Mouse (Mus musculus) stomach, embryonic 16.5 days (tissue): ENCODE data around the gene Lasp1. TPM values are rescaled to one million over a fixed set of nuclear protein-coding genes. Genes with fewer than 3 reads are reported as not detected.
A peak's percentile ranks its signal among the peaks of the same experiment; 100 is the strongest.
"Not testable (repeated sequence)": the region's sequence is repeated elsewhere in the genome, so short reads cannot be mapped to it uniquely, and the experiment has no call there.

ENCODE experiments used
- ATAC-seq: fragments of 200-750 bp; cut with Nextera tagmentation; 2 replicates; pipeline ENCODE4 v1.8.0; 2017; ENCODE audit warnings: moderate number of reproducible peaks, moderate TSS enrichment; ENCODE audit not compliant: insufficient read depth, low FRiP score
- H3K27ac ChIP-seq: fragments of 300-500 bp; sonication (generic); 2 replicates; pipeline ENCODE4 v1.5.1; 2014; ENCODE audit warnings: low read length
- H3K27me3 ChIP-seq: fragments of 300-500 bp; sonication (generic); 2 replicates; pipeline ENCODE4 v1.6.1; 2014; ENCODE audit warnings: low read length, control low read depth, mixed read lengths; ENCODE audit not compliant: control insufficient read depth, insufficient read depth
- H3K36me3 ChIP-seq: fragments of 300-500 bp; sonication (generic); 2 replicates; pipeline ENCODE4 v1.6.1; 2014; ENCODE audit warnings: low read length; ENCODE audit not compliant: control insufficient read depth, insufficient read depth
- H3K4me1 ChIP-seq: fragments of 300-500 bp; sonication (generic); 2 replicates; pipeline ENCODE4 v1.6.1; 2014; ENCODE audit warnings: low read length, control low read depth, mixed read lengths; ENCODE audit not compliant: control insufficient read depth, insufficient read depth
- H3K4me2 ChIP-seq: fragments of 300-500 bp; sonication (generic); 2 replicates; pipeline ENCODE4 v1.6.1; 2014; ENCODE audit warnings: low read depth, low read length, mixed read lengths
- H3K4me3 ChIP-seq: fragments of 300-500 bp; sonication (generic); replicated peaks from 2 replicates; pipeline ENCODE4 v1.5.1; 2014; ENCODE audit warnings: mild to moderate bottlenecking, low read length
- H3K9ac ChIP-seq: fragments of 300-500 bp; sonication (generic); 2 replicates; pipeline ENCODE4 v1.6.1; 2014; ENCODE audit warnings: low read length
- H3K9me3 ChIP-seq: fragments of 300-500 bp; sonication (generic); replicated peaks from 2 replicates; pipeline ENCODE4 v1.6.1; 2016; ENCODE audit warnings: low read length, control low read depth; ENCODE audit not compliant: control insufficient read depth
- WGBS: fragments of 180-500 bp; shearing (Covaris S2); extraction: QIAGEN DNeasy Blood & Tissue Kit; methylation state at CpG from one replicate; pipeline ENCODE4 v1.1.7; 2014; 5-methylcytosine and 5-hydroxymethylcytosine counted together
- polyA plus RNA-seq: library from polyadenylated mRNA; unstranded; fragments of >200 nt; fragmentation: Nextera tagmentation; extraction: Ambion mirVana; gene quantifications from 2 replicates; pipeline ENCODE4 v1.2.1, GENCODE M21; 2015

Gene Lasp1
- polyA plus RNA-seq, 1 experiment from 2014 or later, result 130 TPM

DNA sequence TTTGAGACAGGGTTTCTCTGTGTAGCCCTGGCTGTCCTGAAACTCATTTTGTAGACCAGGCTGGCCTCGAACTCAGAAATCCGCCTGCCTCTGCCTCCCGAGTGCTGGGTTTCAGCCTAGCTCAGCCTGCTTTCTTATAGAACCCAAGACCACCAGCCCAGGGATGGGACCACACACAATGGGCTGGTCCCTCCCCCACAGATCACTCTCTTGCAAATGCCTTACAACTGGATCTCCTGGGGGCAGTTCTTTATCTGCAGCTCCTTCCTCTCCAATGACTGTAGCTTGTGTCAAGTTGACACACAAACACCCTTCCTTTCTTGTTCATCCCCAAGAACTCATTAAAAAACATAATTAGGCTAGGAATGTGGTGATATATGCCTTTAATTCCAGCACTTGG, 10.8 kb upstream of the Lasp1 start:
- 87% methylated on average over 3 of the region's 3 CpGs for WGBS
- no peaks in the 10 kb centered on the region for H3K36me3 ChIP-seq
- H3K4me3 ChIP-seq, result no peak overlapping the region
- no peaks in the 10 kb centered on the region for H3K27me3 ChIP-seq
- ATAC-seq, result no peak
- no peak overlapping the region for H3K4me2 ChIP-seq
- no peak overlapping the region for H3K27ac ChIP-seq
- H3K9ac ChIP-seq, result no peak overlapping the region
- no peaks in the 10 kb centered on the region for H3K4me1 ChIP-seq
- no peaks in the 10 kb centered on the region for H3K9me3 ChIP-seq

DNA sequence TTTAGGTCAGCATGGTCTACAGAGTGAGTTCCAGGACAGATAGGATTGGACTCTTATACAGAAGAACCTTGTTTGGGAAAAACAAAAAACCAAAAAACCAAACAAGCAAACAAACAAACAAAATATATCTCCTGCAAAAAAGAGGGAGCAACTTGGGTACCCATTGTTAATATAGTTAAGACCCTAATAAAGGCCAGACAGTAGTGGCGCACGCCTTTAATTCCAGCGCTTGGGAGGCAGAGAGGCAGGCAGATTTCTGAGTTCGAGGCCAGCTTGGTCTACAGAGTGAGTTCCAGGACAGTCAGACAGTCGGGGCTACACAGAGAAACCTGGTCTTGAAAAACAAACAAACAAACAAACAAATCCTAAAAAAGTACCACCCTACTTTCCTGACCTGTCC, 9.1 kb upstream of the Lasp1 start:
- 83% methylated on average over 5 of the region's 5 CpGs for WGBS
- H3K27me3 ChIP-seq, result no peaks in the 10 kb centered on the region
- H3K4me3 ChIP-seq, result no peak overlapping the region
- H3K4me1 ChIP-seq, result no peaks in the 10 kb centered on the region
- H3K36me3 ChIP-seq, result no peaks in the 10 kb centered on the region
- no peaks in the 10 kb centered on the region for H3K9me3 ChIP-seq
- no peak for ATAC-seq
- H3K4me2 ChIP-seq, result no peak overlapping the region
- H3K9ac ChIP-seq, result no peak overlapping the region
- no peak overlapping the region for H3K27ac ChIP-seq

DNA sequence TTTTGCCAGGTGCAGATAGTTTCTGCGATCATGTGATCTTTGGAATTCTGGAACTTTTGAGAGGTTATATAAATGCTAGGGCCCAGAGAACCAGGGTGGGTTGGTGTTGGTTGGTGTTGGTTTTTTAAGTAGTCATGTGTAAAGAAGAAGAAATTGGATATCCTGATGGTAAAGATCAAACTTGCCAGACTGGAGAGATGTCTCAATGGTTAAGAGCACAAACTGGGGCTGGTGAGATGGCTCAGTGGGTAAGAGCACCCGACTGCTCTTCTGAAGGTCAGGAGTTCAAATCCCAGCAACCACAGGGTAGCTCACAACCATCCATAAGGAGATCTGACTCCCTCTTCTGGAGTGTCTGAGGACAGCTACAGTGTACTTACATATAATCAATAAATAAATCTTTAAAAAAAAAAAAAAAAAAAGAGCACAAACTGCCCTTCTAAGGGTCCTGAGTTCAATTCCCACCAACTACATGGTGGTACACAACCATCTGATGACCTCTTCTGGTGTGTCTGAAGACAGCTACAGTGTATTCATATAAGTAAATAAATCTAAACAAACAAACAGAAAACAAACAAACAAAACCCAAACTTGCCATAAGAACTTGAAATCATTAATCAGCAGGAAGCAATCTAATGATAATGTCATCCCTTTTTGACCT, 7.9 kb upstream of the Lasp1 start:
- H3K36me3 ChIP-seq, H3K9ac ChIP-seq, H3K4me3 ChIP-seq, H3K27me3 ChIP-seq, H3K9me3 ChIP-seq, H3K4me1 ChIP-seq, H3K4me2 ChIP-seq, H3K27ac ChIP-seq, ATAC-seq: not testable (repeated sequence)
- WGBS, result 72% methylated on average over 2 of the region's 2 CpGs

DNA sequence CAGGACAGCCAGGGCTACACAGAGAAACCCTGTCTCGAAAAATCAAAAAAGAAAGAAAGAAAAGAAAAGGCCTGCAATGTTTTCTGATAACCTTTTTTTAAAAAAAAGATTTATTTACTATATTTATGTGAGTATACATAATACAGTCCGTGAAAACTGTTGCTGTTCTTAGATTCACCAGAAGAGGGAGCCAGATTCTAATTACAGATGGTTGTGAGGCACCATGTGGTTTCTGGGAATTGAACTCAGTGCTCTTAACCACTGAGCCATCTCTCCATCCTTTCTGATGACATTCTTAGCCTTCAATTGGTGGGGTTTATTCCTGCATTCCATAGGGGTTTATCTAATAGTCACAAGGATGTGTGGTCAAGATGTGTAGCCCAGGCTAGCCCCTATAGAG, 5.6 kb upstream of the Lasp1 start:
- no peak overlapping the region for H3K4me2 ChIP-seq
- H3K4me1 ChIP-seq, result no peaks in the 10 kb centered on the region
- H3K36me3 ChIP-seq, result no peaks in the 10 kb centered on the region
- H3K27ac ChIP-seq, result no peak overlapping the region
- H3K9ac ChIP-seq, result no peak overlapping the region
- no peak for ATAC-seq
- H3K27me3 ChIP-seq, result no peaks in the 10 kb centered on the region
- no peaks in the 10 kb centered on the region for H3K9me3 ChIP-seq
- WGBS, result 18% methylated on average over 2 of the region's 2 CpGs
- H3K4me3 ChIP-seq, result no peak overlapping the region

DNA sequence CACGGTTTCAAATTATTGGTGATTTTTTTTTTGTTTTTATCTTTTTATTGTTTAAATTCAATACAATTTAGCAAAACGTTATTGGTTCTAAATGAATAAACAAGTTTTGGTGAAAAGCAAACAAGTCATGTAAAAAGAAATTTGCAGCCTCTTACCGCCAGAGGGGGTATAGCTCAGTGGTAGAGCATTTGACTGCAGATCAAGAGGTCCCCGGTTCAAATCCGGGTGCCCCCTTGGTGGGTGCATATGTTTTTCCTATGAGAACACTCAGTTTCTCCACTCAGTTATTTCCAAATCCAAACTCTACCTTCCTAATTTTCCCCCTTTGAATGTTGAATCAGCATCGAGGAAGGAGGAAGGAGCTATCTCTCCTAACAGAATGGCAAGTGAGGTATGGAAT, 1.9 kb upstream of the Lasp1 start:
- WGBS, result 6% methylated on average over 6 of the region's 6 CpGs
- H3K27ac ChIP-seq, result no peak overlapping the region
- H3K9ac ChIP-seq, result no peak overlapping the region
- H3K27me3 ChIP-seq, result no peaks in the 10 kb centered on the region
- no peak for ATAC-seq
- H3K4me3 ChIP-seq, result no peak overlapping the region
- no peak overlapping the region for H3K4me2 ChIP-seq
- peaks cover 10% of the 10 kb centered on the region for H3K4me1 ChIP-seq
- no peaks in the 10 kb centered on the region for H3K9me3 ChIP-seq
- no peaks in the 10 kb centered on the region for H3K36me3 ChIP-seq

DNA sequence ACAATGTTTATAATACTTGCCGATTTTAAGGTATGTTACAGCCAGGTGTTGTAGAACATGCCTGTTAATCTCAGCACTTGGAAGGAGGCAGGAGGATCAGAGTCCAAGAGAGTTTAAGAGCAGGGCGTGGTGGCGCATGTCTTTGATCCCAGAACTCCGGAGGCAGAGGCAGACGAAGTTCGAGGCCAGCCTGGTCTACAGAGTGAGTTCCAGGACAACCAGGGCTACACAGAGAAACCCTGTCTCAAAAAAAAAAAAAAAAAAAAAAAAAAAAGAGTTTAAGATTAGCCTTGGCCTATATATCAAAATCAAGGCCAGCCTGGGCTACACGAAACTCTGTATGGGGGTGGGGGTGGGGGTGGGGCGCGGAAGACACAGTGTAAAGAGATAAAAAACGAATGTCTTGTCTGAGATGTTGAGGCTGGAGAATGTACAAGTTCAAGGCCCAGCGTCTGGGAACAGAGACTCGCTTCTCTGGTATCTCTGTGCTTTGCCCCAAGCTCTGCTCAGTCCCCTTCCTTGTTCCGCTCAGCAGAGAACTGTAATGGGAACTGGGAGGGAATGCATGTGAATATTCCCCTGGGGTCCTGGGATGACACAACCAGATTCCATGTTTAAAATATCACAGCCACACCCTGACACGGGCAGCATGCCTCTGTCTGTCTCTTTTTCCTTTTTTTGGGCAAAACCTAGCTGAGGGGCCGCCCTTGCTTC, 1.3 kb upstream of the Lasp1 start:
- Histone ChIP-seq H3K9me3 (no peaks in the 10 kb centered on the region), H3K27me3 (no peaks in the 10 kb centered on the region), H3K4me2 (peak overlapping the region; percentile 74; the same call in 1 of the 2 replicates), H3K36me3 (no peaks in the 10 kb centered on the region), H3K27ac (no peak overlapping the region), H3K4me3 (no peak overlapping the region), H3K9ac (0 out of 2 replicates have a peak overlapping the region, but pooled peaks have one; percentile 14), H3K4me1 (peaks cover 15% of the 10 kb centered on the region)
- 59% methylated on average over 15 of the region's 15 CpGs for WGBS
- ATAC-seq, result no peak

DNA sequence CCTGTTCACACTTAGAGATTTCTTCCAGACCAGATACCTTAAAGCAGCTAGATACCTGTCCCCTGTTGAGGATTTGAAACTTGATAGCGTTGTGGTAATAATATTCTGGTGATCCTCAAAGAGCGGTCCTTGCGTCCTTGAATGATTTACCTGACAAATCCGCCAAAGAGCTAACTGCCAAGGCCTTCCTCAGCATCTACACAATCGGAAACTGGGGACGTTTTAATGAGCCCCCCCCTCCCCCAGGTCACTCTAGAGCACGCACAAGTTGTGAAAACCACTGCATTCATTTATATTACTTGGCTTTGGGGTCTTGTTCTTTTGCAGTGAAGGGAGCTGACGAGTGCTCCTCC, 741 bp upstream of the Lasp1 start:
- H3K27ac ChIP-seq, result 0 out of 2 replicates have a peak overlapping the region, but pooled peaks have one; percentile 1
- H3K9ac ChIP-seq, result 0 out of 2 replicates have a peak overlapping the region, but pooled peaks have one; percentile 14
- no peaks in the 10 kb centered on the region for H3K36me3 ChIP-seq
- no peaks in the 10 kb centered on the region for H3K9me3 ChIP-seq
- H3K4me2 ChIP-seq, result peak overlapping the region; percentile 74
- 47% methylated on average over 8 of the region's 8 CpGs for WGBS
- no peak for ATAC-seq
- peaks cover 18% of the 10 kb centered on the region for H3K4me1 ChIP-seq
- H3K4me3 ChIP-seq, result peak overlapping the region; percentile 97; the same call in 1 of the 2 replicates
- no peaks in the 10 kb centered on the region for H3K27me3 ChIP-seq

DNA sequence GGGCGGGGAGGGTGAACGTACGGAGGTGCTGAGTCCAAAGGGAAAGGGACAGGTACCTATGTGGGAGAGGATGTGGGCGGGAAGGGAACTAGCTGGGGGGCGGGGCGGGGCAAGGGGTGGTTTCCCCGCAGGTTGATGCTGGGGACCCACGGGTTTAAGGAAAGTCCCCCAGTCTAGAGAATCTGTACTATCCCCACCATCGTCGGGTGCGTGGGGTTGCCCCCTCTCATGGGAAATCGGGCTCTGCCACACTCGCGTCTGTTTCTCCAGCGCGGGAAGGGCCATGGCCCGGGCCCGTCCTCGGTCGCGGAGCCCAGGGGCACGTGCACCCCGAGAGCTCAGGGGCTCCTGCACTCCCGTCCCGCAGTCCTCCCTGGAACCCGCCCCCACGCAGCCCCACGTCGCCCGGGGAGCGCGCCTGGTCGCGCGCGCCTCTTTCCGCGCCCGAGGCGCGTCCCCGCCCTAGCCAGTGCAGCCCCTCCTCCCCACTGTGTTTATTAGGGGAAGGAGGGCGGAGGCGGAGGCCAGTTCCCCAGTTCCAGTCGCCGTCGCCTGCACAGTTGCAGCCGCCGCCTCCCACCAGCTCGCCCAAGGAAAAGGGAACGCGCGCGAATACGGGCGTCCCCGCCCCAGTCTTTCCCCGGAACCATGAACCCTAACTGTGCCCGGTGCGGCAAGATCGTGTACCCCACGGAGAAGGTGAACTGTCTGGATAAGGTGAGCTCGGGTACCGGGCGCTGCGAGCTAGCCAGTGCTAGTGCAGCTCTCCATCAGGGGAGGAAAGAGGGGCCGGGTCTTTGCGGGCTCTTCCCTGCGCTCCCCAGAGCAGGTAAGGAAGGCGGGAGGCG, 570 bp downstream of the Lasp1 start:
- under 1% methylated on average over 71 of the region's 71 CpGs for WGBS
- Histone ChIP-seq H3K36me3 (no peaks in the 10 kb centered on the region), H3K9me3 (no peaks in the 10 kb centered on the region), H3K4me2 (peak overlapping the region; percentile 74), H3K9ac (peak overlapping the region; percentile 96), H3K27ac (peak overlapping the region; percentile 99), H3K4me3 (peak overlapping the region; percentile 97), H3K27me3 (no peaks in the 10 kb centered on the region), H3K4me1 (peaks cover 26% of the 10 kb centered on the region)
- ATAC-seq, result peak; percentile 83
